Mouse (Mus musculus) bone marrow macrophage, adult 2 months (primary cell): ENCODE measurements around the gene Fgfbp3.

Experiments used
- CTCF ChIP-seq: IDR thresholded peaks from 2 replicates; pipeline ENCODE4 v1.5.1; 2012; ENCODE audit warnings: low read depth, mild to moderate bottlenecking, low read length, moderate library complexity
- POLR2A ChIP-seq: IDR thresholded peaks from 2 replicates; pipeline ENCODE4 v1.6.1; 2012; ENCODE audit warnings: mild to moderate bottlenecking, low read depth, low read length, borderline replicate concordance

DNA sequence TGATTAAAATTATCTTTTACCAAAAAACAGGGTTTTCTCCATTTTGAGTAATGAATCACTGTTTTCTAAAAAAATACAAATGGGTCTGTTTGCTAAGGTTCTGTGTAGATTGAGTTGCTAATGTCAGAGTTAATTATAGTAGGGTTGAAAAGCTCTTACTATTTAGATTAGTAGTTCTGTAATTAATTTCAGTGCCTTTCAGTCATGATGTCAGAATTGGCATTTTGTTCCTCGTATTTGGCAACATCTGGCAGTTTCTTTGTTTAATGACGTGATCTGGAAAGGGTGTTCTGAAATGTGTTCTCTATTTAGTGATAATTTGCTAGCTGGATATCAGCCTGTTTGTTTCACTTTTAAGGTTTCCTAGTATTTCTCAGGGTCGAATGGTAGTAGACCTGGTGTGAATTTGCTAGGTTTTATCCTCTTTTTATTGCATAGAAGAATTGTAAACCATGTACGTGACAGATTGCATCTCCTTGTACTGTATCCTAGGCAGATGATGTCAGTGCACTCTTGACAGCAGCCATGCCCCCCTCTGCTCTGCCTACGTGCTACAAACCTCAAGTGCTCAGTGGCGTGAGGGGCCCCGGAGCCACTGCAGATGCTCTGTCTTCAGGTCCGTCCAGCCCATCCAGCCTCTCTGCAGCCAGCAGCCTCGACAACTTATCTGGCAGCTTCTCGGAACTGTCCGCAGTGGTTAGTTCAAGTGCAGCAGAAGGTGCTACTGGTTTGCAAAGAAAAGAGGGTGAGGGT is 40.5 kb downstream of the Fgfbp3 start:
- TF ChIP-seq CTCF (no peak), POLR2A (no peak)
